Mouse (Mus musculus) cortical plate, adult 2 months (tissue): ENCODE data around the gene Trim43a.
"Not testable (repeated sequence)": the region's sequence is repeated elsewhere in the genome, so short reads cannot be mapped to it uniquely, and the experiment has no call there.

Experiments used
- CTCF ChIP-seq: fragments of 200-500 bp; IDR thresholded peaks from 2 replicates; pipeline ENCODE4 v1.5.1; 2011; ENCODE audit warnings: mild to moderate bottlenecking, control low read depth, low read length; ENCODE audit not compliant: insufficient read depth; ENCODE audit errors: extremely low read depth
- POLR2A ChIP-seq: fragments of 200-500 bp; IDR thresholded peaks from 2 replicates; pipeline ENCODE4 v1.6.1; 2011; ENCODE audit warnings: mild to moderate bottlenecking, low read length, control low read depth; ENCODE audit not compliant: insufficient read depth; ENCODE audit errors: extremely low read depth

DNA sequence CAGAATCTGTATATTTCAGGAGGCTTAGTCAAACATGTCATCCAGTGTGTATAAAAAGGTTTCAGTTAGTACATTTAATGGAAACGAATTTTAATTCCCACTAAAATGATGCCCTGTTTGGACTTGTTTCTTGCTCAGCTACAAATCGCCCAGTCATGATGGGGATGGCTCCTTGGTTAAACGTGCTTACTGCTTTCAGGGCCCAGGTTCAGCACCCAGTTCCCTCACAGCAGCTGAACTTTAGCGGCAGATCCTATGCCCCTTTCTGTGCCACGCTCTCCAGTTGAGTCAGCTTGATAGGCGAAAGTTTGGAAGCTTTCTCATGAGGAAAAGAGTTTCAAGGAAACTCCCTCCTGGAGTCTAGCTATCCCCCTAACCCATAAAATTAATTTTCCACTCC lies 13.0 kb downstream of the Trim43a start:
- TF ChIP-seq POLR2A, CTCF: not testable (repeated sequence)
